Mouse (Mus musculus) hindbrain, embryonic 13.5 days (tissue): ENCODE data around the gene Actr5. TPM values are rescaled to one million over a fixed set of nuclear protein-coding genes. Genes with fewer than 3 reads are reported as not detected.

ENCODE experiments used
- ATAC-seq: fragments of 200-750 bp; cut with Nextera tagmentation; 2 replicates; pipeline ENCODE4 v1.8.0; 2017; ENCODE audit warnings: moderate TSS enrichment; ENCODE audit not compliant: low FRiP score
- H3K27ac ChIP-seq: fragments of 300-500 bp; sonication (generic); 2 replicates; pipeline ENCODE4 v1.5.1; 2015; ENCODE audit warnings: inconsistent platforms, mild to moderate bottlenecking, moderate library complexity
- H3K27me3 ChIP-seq: fragments of 300-500 bp; sonication (generic); 2 replicates; pipeline ENCODE4 v1.6.1; 2015; ENCODE audit warnings: mild to moderate bottlenecking, inconsistent platforms
- H3K36me3 ChIP-seq: fragments of 300-500 bp; sonication (generic); 2 replicates; pipeline ENCODE4 v1.6.1; 2015; ENCODE audit warnings: mild to moderate bottlenecking, inconsistent platforms
- H3K4me1 ChIP-seq: fragments of 300-500 bp; sonication (generic); replicated peaks from 2 replicates; pipeline ENCODE4 v1.6.1; 2015; ENCODE audit warnings: inconsistent platforms
- H3K4me2 ChIP-seq: fragments of 300-500 bp; sonication (generic); 2 replicates; pipeline ENCODE4 v1.6.1; 2015; ENCODE audit warnings: inconsistent platforms, mild to moderate bottlenecking, moderate library complexity
- H3K4me3 ChIP-seq: fragments of 300-500 bp; sonication (generic); 2 replicates; pipeline ENCODE4 v1.5.1; 2015; ENCODE audit warnings: mild to moderate bottlenecking, inconsistent platforms
- H3K9ac ChIP-seq: fragments of 300-500 bp; sonication (generic); 2 replicates; pipeline ENCODE4 v1.6.1; 2015; ENCODE audit warnings: mild to moderate bottlenecking, inconsistent platforms
- H3K9me3 ChIP-seq: fragments of 300-500 bp; sonication (generic); 2 replicates; pipeline ENCODE4 v1.6.1; 2016; ENCODE audit warnings: inconsistent platforms
- WGBS: fragments of 180-500 bp; shearing (Covaris S2); methylation state at CpG from one replicate; pipeline ENCODE4 v1.1.7; 2015; 5-methylcytosine and 5-hydroxymethylcytosine counted together
- polyA plus RNA-seq: library from polyadenylated mRNA; unstranded; fragments of >200 nt; fragmentation: Nextera tagmentation; extraction: Ambion mirVana; gene quantifications from 2 replicates; pipeline ENCODE4 v1.2.1, GENCODE M21; 2015

Gene Actr5
- polyA plus RNA-seq, 1 experiment from 2014 or later = 12.4 TPM

DNA sequence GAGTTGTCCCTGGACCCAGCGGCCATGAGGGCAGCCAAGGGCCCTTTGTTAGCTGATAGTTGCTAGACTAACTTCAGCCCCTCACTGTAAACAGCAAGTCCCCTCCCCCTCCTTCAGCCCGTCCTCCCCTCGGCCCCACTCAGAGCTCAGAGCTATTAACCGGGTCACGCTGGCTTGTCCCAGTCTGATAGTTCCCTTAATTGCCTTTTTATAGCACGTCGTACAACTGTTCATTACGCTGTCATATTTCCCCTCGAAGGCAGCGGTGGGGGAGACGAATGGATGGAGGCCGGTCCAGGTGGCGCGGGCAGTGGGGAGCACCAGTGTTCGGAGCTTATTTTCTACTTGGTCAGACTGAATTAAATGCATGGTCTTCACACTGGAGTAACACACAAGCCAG lies 22.0 kb upstream of the Actr5 start:
- peak overlapping the region; percentile 39; the same call in 1 of the 2 replicates for H3K9ac ChIP-seq
- H3K27ac ChIP-seq = peak overlapping the region; percentile 97
- ATAC-seq = peak; percentile 48; the same call in 1 of the 2 replicates
- H3K9me3 ChIP-seq = no peaks in the 10 kb centered on the region
- peak overlapping the region; percentile 34 for H3K4me2 ChIP-seq
- 15% methylated on average over 15 of the region's 15 CpGs for whole genome bisulfite sequencing
- peak overlapping the region; percentile 8; the same call in 1 of the 2 replicates for H3K4me3 ChIP-seq
- peaks cover 54% of the 10 kb centered on the region for H3K27me3 ChIP-seq
- H3K36me3 ChIP-seq = no peaks in the 10 kb centered on the region
- H3K4me1 ChIP-seq = peaks cover 69% of the 10 kb centered on the region

DNA sequence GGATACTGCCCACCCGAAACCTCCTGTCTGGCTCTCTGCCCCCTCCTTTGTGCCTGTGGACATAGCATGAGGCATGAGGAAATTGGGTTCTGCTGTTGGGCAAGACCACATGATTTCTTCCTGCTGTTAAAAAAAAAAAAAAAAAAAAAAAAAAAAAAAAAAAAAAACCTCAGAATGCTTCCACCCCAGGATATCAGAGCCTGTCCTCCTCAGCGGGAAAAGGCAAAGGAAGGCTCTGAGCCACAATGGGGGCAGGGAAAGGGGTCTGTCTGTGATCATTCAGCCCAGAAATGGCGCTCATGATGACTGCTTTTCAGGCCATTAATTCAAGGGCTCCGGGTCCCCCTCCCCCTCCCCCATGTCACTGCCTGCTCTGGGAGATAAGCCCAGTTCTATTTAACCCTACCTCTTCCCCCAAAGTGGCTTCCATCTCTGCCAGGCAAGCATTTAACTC lies 18.1 kb upstream of the Actr5 start:
- Histone ChIP-seq H3K4me2 (peak overlapping the region; percentile 67), H3K4me3 (peak overlapping the region; percentile 58), H3K36me3 (no peaks in the 10 kb centered on the region), H3K4me1 (peaks cover 47% of the 10 kb centered on the region), H3K9me3 (no peaks in the 10 kb centered on the region), H3K9ac (peak overlapping the region; percentile 86), H3K27me3 (peaks cover 66% of the 10 kb centered on the region), H3K27ac (peak overlapping the region; percentile 97)
- peak; percentile 40; the same call in 1 of the 2 replicates for ATAC-seq
- 8% methylated on average over 4 of the region's 4 CpGs for WGBS

DNA sequence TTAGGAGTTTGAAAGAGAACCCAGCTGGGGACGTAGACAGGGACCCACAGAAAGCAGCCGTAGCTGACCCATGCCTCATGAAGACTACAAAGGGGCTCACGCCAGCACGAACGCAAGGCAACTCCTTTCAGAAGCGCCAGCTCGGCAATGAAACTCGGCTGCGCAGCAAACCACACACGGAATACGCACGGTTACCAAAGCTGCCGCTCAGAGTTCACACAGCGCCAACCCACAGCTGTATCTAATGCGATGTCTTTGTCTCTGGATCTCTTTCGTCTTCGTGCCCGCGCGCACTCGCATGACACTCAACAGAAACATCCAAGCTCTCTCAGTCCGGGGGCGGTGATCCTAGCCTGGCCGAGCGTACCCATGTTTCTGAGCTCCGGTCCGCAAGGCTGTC lies 15.0 kb upstream of the Actr5 start:
- under 1% methylated on average over 27 of the region's 27 CpGs for WGBS
- peak overlapping the region; percentile 58 for H3K4me3 ChIP-seq
- H3K27ac ChIP-seq = peak overlapping the region; percentile 97
- ATAC-seq = no peak
- peaks cover 4% of the 10 kb centered on the region; the same call in 1 of the 2 replicates for H3K36me3 ChIP-seq
- peaks cover 85% of the 10 kb centered on the region for H3K27me3 ChIP-seq
- H3K9ac ChIP-seq = peak overlapping the region; percentile 86
- no peaks in the 10 kb centered on the region for H3K9me3 ChIP-seq
- peaks cover 38% of the 10 kb centered on the region for H3K4me1 ChIP-seq
- peak overlapping the region; percentile 67 for H3K4me2 ChIP-seq

DNA sequence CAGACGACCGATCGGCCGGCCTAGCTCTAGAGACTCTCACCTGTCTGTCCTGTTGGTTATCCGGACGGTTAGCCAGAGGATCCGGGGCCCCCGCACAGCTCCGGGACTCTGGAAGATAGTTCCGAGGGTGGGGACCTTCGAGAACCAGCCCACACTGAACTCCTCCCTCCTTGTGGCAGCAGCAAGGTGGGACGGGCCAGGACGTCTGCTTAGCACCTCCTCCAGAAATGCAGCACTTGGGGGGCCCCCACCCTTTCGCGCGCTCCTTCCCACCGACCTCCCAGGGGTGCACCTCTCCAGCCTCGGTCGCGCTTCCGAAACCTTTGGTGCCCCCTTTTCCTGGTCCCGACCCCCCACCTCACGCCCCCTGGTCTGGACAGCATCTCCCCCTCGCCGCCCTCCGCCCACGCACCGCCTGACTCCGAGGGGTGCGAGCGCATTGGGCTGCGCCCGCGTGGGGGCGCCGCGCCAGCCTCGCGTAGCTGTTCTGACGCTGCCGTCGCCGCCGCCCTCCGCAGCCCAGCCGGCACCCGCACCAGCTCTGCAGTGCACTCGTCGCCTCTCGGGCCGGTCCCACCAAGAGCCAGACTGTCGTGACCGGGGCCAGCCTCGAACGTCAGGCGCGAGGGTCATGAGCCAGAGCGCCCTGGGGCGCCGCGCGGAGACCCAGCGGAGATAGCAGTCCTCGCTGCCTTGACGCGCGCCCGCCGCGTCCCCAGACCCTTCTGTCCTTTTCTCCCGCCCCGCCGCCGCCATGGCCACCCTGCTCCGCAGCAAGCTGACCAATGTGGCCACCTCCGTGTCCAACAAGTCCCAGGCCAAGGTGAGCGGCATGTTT lies 14.0 kb upstream of the Actr5 start, which contains the start of gene Slc32a1:
TSS of gene Slc32a1 (plus strand) at position 280 of the 838 bp plus-strand sequence.
- Histone ChIP-seq H3K9me3 (no peaks in the 10 kb centered on the region), H3K4me1 (peaks cover 38% of the 10 kb centered on the region), H3K36me3 (peaks cover 4% of the 10 kb centered on the region; the same call in 1 of the 2 replicates), H3K9ac (peak within 1 kb of the TSS; percentile 86), H3K4me3 (peak within 1 kb of the TSS; percentile 58), H3K27ac (peak within 1 kb of the TSS; percentile 97), H3K27me3 (peaks cover 89% of the 10 kb centered on the region), H3K4me2 (peak within 1 kb of the TSS; percentile 67)
- WGBS = 1% methylated on average over 75 of the region's 77 CpGs
- peak; percentile 54 for ATAC-seq

DNA sequence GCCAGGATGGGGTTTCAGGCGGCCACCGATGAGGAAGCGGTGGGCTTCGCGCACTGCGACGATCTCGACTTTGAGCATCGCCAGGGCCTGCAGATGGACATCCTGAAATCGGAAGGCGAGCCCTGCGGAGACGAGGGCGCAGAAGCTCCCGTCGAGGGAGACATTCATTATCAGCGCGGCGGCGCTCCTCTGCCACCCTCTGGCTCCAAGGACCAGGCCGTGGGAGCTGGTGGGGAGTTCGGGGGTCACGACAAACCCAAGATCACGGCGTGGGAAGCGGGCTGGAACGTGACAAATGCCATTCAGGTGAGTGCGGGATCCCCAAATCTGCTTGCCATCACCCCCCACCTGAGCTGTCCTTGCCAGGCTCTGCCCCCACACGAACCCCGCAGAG lies 13.4 kb upstream of the Actr5 start:
- Histone ChIP-seq H3K4me3 (peak overlapping the region; percentile 58), H3K4me1 (peaks cover 40% of the 10 kb centered on the region), H3K4me2 (peak overlapping the region; percentile 67), H3K27ac (peak overlapping the region; percentile 97), H3K9ac (peak overlapping the region; percentile 86), H3K36me3 (peaks cover 4% of the 10 kb centered on the region; the same call in 1 of the 2 replicates), H3K9me3 (no peaks in the 10 kb centered on the region), H3K27me3 (peaks cover 94% of the 10 kb centered on the region)
- WGBS = under 1% methylated on average over 26 of the region's 30 CpGs
- ATAC-seq = no peak

DNA sequence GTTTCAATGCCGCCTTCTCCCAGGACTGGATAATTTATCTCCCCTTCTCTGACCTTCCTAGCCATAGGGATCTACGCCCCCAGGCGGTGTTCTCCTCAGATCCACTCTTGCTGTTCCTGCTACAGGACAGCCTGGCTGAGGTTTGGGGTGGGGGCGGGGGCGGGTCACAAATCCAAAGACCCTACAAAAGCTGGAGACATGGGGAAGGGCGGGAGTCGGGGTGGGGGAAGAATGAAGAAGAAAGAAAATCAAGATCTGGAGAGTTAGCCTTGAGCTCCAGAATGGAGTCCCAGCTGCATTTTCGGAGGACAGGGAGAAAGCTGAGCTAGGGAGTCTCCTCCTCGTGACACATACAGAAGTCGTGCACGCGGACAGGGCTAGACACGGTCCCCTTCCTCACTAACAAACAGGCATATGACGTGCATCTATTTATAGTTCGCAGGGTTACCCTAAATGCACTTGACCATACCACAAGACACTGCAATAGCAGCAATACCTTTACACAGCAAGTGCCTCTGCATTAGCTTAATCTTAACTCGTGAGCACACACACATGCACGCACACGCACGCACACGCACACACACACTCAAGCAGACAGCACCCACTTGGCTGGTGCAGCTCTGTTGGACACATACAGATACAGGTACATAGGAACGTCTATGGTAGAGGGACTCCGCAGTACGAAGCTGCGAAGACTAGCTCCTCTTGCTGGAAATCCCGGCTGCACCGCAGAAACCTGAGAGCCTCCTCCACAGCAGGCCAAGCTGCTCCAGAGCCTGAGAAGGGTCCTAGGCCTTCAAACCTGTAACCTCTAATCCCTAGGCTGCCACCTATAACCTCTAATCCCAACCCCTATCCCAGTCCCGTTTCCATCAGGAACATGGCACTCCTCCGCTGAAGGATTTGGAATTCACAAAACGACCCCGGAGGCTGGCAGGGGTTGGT lies 12.7 kb upstream of the Actr5 start:
- ATAC-seq = no peak
- peaks cover 4% of the 10 kb centered on the region; the same call in 1 of the 2 replicates for H3K36me3 ChIP-seq
- H3K4me2 ChIP-seq = peak overlapping the region; percentile 67
- WGBS = 3% methylated on average over 30 of the region's 30 CpGs
- peak overlapping the region; percentile 86 for H3K9ac ChIP-seq
- H3K27me3 ChIP-seq = peaks cover 96% of the 10 kb centered on the region
- peak overlapping the region; percentile 58 for H3K4me3 ChIP-seq
- peak overlapping the region; percentile 97 for H3K27ac ChIP-seq
- no peaks in the 10 kb centered on the region for H3K9me3 ChIP-seq
- H3K4me1 ChIP-seq = peaks cover 45% of the 10 kb centered on the region

DNA sequence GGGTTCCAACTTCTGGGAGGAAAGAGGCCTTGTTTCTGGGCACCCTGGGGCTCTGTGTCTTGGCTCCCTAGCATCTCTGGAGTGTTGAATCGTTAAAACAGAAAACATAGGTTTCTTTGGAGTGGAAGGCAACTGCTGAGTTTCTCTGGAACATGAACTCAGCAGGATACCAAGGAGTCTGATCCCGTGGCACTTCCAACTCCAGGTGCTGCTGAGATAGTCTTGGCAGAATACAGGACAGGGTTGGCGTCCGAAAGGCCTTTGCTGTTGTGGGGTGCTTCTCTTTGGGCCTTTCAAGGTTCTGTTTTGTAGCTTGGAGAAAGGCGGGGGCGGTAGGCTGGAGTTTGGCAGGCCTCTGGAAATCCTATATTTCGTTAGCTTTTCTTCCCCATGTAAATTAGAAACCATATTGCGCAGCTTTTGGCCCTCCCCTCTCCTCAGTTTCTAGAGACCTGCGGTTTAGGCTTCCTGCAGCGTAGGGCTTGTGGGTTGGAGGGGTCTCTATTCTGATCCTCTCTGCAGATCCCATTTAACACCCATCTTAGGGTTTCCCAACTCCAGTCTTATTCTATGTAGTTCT lies 11.9 kb upstream of the Actr5 start:
- Histone ChIP-seq H3K4me1 (peaks cover 53% of the 10 kb centered on the region), H3K27ac (peak overlapping the region; percentile 97), H3K4me3 (peak overlapping the region; percentile 58), H3K36me3 (peaks cover 4% of the 10 kb centered on the region; the same call in 1 of the 2 replicates), H3K4me2 (peak overlapping the region; percentile 67), H3K9me3 (no peaks in the 10 kb centered on the region), H3K9ac (peak overlapping the region; percentile 86), H3K27me3 (peaks cover 96% of the 10 kb centered on the region)
- no peak for ATAC-seq
- 5% methylated on average over 10 of the region's 10 CpGs for WGBS

DNA sequence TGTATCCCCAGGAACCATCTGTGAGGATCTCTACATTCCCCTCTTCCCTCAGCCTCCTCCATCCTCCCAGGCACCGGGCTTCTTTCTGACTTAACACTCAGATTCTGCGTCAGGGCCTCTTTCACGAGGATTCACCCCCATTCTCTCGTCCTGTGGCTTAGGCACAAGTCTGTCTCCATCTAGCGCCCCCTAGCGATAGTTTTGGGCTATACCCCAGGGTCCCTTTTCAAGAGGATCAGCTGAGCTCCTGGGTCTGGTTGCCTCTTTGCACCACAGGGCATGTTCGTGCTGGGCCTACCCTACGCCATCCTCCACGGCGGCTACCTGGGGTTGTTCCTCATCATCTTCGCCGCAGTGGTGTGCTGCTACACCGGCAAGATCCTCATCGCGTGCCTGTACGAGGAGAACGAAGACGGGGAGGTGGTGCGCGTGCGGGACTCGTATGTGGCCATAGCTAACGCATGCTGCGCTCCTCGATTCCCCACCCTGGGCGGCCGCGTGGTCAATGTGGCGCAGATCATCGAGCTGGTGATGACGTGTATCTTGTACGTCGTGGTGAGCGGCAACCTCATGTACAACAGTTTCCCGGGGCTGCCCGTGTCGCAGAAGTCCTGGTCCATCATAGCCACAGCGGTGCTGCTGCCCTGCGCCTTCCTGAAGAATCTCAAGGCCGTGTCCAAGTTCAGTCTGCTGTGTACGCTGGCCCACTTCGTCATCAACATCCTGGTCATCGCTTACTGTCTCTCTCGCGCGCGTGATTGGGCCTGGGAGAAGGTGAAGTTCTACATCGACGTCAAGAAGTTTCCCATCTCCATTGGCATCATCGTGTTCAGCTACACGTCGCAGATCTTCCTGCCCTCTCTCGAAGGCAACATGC lies 10.9 kb upstream of the Actr5 start:
- ATAC-seq = no peak
- H3K27ac ChIP-seq = peak overlapping the region; percentile 97
- peaks cover 55% of the 10 kb centered on the region for H3K4me1 ChIP-seq
- peak overlapping the region; percentile 67 for H3K4me2 ChIP-seq
- H3K27me3 ChIP-seq = peaks cover 98% of the 10 kb centered on the region
- H3K36me3 ChIP-seq = peaks cover 4% of the 10 kb centered on the region; the same call in 1 of the 2 replicates
- H3K9me3 ChIP-seq = no peaks in the 10 kb centered on the region
- H3K9ac ChIP-seq = peak overlapping the region; percentile 86
- whole genome bisulfite sequencing = 3% methylated on average over 53 of the region's 53 CpGs
- peak overlapping the region; percentile 58 for H3K4me3 ChIP-seq

DNA sequence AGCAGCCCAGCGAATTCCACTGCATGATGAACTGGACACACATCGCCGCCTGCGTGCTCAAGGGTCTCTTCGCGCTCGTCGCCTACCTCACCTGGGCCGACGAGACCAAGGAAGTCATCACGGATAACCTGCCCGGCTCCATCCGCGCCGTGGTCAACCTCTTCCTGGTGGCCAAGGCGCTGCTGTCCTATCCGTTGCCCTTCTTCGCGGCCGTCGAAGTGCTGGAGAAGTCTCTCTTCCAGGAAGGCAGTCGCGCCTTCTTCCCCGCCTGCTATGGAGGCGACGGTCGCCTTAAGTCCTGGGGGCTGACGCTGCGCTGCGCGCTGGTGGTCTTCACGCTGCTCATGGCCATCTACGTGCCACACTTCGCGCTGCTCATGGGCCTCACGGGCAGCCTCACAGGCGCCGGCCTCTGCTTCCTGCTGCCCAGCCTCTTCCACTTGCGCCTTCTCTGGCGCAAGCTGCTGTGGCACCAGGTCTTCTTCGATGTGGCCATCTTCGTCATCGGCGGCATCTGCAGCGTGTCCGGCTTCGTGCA lies 10.2 kb upstream of the Actr5 start:
- Histone ChIP-seq H3K27ac (peak overlapping the region; percentile 97), H3K4me3 (peak overlapping the region; percentile 58), H3K4me2 (peak overlapping the region; percentile 67), H3K27me3 (peaks cover 98% of the 10 kb centered on the region), H3K9ac (peak overlapping the region; percentile 86), H3K36me3 (peaks cover 4% of the 10 kb centered on the region; the same call in 1 of the 2 replicates), H3K4me1 (peaks cover 55% of the 10 kb centered on the region), H3K9me3 (no peaks in the 10 kb centered on the region)
- 2% methylated on average over 47 of the region's 47 CpGs for WGBS
- no peak for ATAC-seq

DNA sequence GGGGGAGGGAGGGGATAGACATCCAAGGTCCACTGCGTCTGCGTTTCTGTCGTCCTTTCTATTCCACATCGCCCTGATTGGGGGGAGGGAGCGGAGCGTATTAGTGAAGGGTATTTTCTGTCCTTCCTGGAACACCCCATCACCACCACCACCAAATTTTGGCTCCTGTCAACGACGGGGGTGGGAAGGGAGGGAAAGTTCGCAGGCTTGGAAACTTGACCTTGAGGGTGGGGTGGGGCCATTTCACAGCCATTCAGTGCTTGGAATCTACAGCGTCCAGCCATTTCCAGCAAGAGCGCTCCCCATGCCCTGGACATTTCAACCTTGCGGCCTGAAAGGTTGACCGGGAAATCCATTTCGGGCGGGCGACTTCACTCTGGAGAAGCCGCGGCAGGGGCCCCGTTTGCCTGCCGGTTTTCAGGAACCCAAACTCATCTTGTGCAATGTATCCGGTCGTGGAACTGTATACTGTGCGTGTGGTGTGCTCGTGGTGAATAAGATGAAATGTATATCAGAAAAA lies 9.5 kb upstream of the Actr5 start:
- H3K27ac ChIP-seq = peak overlapping the region; percentile 97
- peaks cover 50% of the 10 kb centered on the region for H3K4me1 ChIP-seq
- peak overlapping the region; percentile 86 for H3K9ac ChIP-seq
- peak overlapping the region; percentile 67 for H3K4me2 ChIP-seq
- no peaks in the 10 kb centered on the region for H3K9me3 ChIP-seq
- no peak for ATAC-seq
- H3K36me3 ChIP-seq = peaks cover 4% of the 10 kb centered on the region; the same call in 1 of the 2 replicates
- H3K27me3 ChIP-seq = peaks cover 98% of the 10 kb centered on the region
- H3K4me3 ChIP-seq = peak overlapping the region; percentile 58
- 2% methylated on average over 24 of the region's 24 CpGs for WGBS
